Mouse (Mus musculus) erythroblast, embryonic 14.5 days (primary cell): ENCODE results near the gene Rps6ka5. TPM values are rescaled to one million over a fixed set of nuclear protein-coding genes. Genes with fewer than 3 reads are reported as not detected.

Experiments used
- H3K27me3 ChIP-seq: 2 replicates; pipeline ENCODE4 v1.6.1; 2012; ENCODE audit warnings: inconsistent platforms; ENCODE audit not compliant: control insufficient read depth
- H3K36me3 ChIP-seq: 2 replicates; pipeline ENCODE4 v1.6.1; 2012; ENCODE audit warnings: mild to moderate bottlenecking, inconsistent platforms; ENCODE audit not compliant: control insufficient read depth
- H3K4me1 ChIP-seq: 2 replicates; pipeline ENCODE4 v1.6.1; 2012; ENCODE audit warnings: inconsistent platforms; ENCODE audit not compliant: control insufficient read depth
- H3K4me3 ChIP-seq: replicated peaks from 2 replicates; pipeline ENCODE3; 2012; ENCODE audit warnings: moderate library complexity, mild to moderate bottlenecking, inconsistent platforms
- H3K9me3 ChIP-seq: 2 replicates; pipeline ENCODE4 v1.6.1; 2012; ENCODE audit warnings: low read length, inconsistent platforms, mixed read lengths; ENCODE audit not compliant: control insufficient read depth
- GATA1 ChIP-seq: IDR thresholded peaks from 2 replicates; pipeline ENCODE4 v1.6.1; 2012; ENCODE audit warnings: low read length, inconsistent platforms, mixed read lengths
- TAL1 ChIP-seq: IDR thresholded peaks from 3 replicates; pipeline ENCODE4 v1.6.1; 2012; ENCODE audit warnings: low read length, inconsistent platforms, mixed read lengths
- polyA plus RNA-seq: library from polyadenylated mRNA; stranded (reverse); fragments of >175 nt; gene quantifications from 2 replicates; pipeline ENCODE4 v1.2.3, GENCODE M21; 2012

Gene Rps6ka5
- polyA plus RNA-seq, 1 experiment = 0.15 TPM

GRCm38 (mm10) chr12:100605596-100605995 is 121.2 kb downstream of the Rps6ka5 start:
- H3K4me1 ChIP-seq = peaks cover 2% of the 10 kb centered on the region; the same call in 1 of the 2 replicates
- TF ChIP-seq GATA1 = no peak
- no peak for TF ChIP-seq TAL1
- H3K27me3 ChIP-seq = no peaks in the 10 kb centered on the region
- no peaks in the 10 kb centered on the region for H3K36me3 ChIP-seq
- no peak overlapping the region for H3K4me3 ChIP-seq
- H3K9me3 ChIP-seq = no peaks in the 10 kb centered on the region

- no peaks in the 10 kb centered on the region for H3K9me3 ChIP-seq
- TF ChIP-seq GATA1 (no peak), TAL1 (no peak)
- peaks cover 2% of the 10 kb centered on the region; the same call in 1 of the 2 replicates for H3K4me1 ChIP-seq
- H3K27me3 ChIP-seq = no peaks in the 10 kb centered on the region
- H3K4me3 ChIP-seq = no peak overlapping the region
- H3K36me3 ChIP-seq = no peaks in the 10 kb centered on the region
Observed at GRCm38 (mm10) chr12:100604540-100604939, 122.2 kb downstream of the Rps6ka5 start.

GRCm38 (mm10) chr12:100594700-100595099 is 132.1 kb downstream of the Rps6ka5 start:
- Histone ChIP-seq H3K36me3 (no peaks in the 10 kb centered on the region), H3K9me3 (no peaks in the 10 kb centered on the region), H3K27me3 (no peaks in the 10 kb centered on the region), H3K4me1 (peaks cover 2% of the 10 kb centered on the region), H3K4me3 (no peak overlapping the region)
- TF ChIP-seq GATA1 = no peak
- TF ChIP-seq TAL1 = no peak

- Histone ChIP-seq H3K4me3 (no peak overlapping the region), H3K27me3 (no peaks in the 10 kb centered on the region), H3K9me3 (no peaks in the 10 kb centered on the region), H3K4me1 (no peaks in the 10 kb centered on the region), H3K36me3 (no peaks in the 10 kb centered on the region)
- TF ChIP-seq TAL1 (no peak), GATA1 (no peak)
Observed at GRCm38 (mm10) chr12:100586601-100587000, 140.2 kb downstream of the Rps6ka5 start.

- Histone ChIP-seq H3K4me3 (no peak overlapping the region), H3K36me3 (peaks cover under 1% of the 10 kb centered on the region; the same call in 1 of the 2 replicates), H3K4me1 (no peaks in the 10 kb centered on the region), H3K27me3 (no peaks in the 10 kb centered on the region), H3K9me3 (no peaks in the 10 kb centered on the region)
- TF ChIP-seq TAL1 (no peak), GATA1 (no peak)
Observed at GRCm38 (mm10) chr12:100579221-100579620, 147.6 kb downstream of the Rps6ka5 start.

GRCm38 (mm10) chr12:100578291-100578690 is 148.5 kb downstream of the Rps6ka5 start:
- no peaks in the 10 kb centered on the region for H3K9me3 ChIP-seq
- H3K36me3 ChIP-seq = peaks cover 6% of the 10 kb centered on the region
- H3K4me1 ChIP-seq = no peaks in the 10 kb centered on the region
- no peak for TF ChIP-seq TAL1
- no peak for TF ChIP-seq GATA1
- no peaks in the 10 kb centered on the region for H3K27me3 ChIP-seq
- H3K4me3 ChIP-seq = no peak overlapping the region

GRCm38 (mm10) chr12:100575739-100576138 is 151.0 kb downstream of the Rps6ka5 start:
- no peak overlapping the region for H3K4me3 ChIP-seq
- H3K9me3 ChIP-seq = no peaks in the 10 kb centered on the region
- no peaks in the 10 kb centered on the region for H3K4me1 ChIP-seq
- H3K27me3 ChIP-seq = no peaks in the 10 kb centered on the region
- peaks cover 6% of the 10 kb centered on the region for H3K36me3 ChIP-seq
- TF ChIP-seq TAL1 (no peak), GATA1 (no peak)

- Histone ChIP-seq H3K4me3 (no peak overlapping the region), H3K27me3 (no peaks in the 10 kb centered on the region), H3K36me3 (peaks cover 8% of the 10 kb centered on the region), H3K4me1 (no peaks in the 10 kb centered on the region), H3K9me3 (no peaks in the 10 kb centered on the region)
- no peak for TF ChIP-seq GATA1
- TF ChIP-seq TAL1 = no peak
Observed at GRCm38 (mm10) chr12:100570522-100571072, 156.2 kb downstream of the Rps6ka5 start.

GRCm38 (mm10) chr12:100568831-100569230 is 158.0 kb downstream of the Rps6ka5 start:
- no peaks in the 10 kb centered on the region for H3K9me3 ChIP-seq
- TF ChIP-seq GATA1 (no peak), TAL1 (no peak)
- no peaks in the 10 kb centered on the region for H3K27me3 ChIP-seq
- no peaks in the 10 kb centered on the region for H3K4me1 ChIP-seq
- no peak overlapping the region for H3K4me3 ChIP-seq
- H3K36me3 ChIP-seq = peaks cover 4% of the 10 kb centered on the region

- no peaks in the 10 kb centered on the region for H3K9me3 ChIP-seq
- peaks cover 4% of the 10 kb centered on the region for H3K36me3 ChIP-seq
- no peak for TF ChIP-seq GATA1
- TF ChIP-seq TAL1 = no peak
- no peaks in the 10 kb centered on the region for H3K4me1 ChIP-seq
- H3K27me3 ChIP-seq = no peaks in the 10 kb centered on the region
- H3K4me3 ChIP-seq = no peak overlapping the region
Observed at GRCm38 (mm10) chr12:100568105-100568504, 158.7 kb downstream of the Rps6ka5 start.
